Mouse (Mus musculus) inflammation-experienced regulatory T-cells, adult 6 months (primary cell): ENCODE data around the gene Emc6. TPM values are rescaled to one million over a fixed set of nuclear protein-coding genes. Genes with fewer than 3 reads are reported as not detected.

Experiments
- polyA plus RNA-seq, 3 experiments: library from polyadenylated mRNA; unstranded; fragments of 100-300 nt; shearing (Covaris generic); gene quantifications; one replicate each; pipeline ENCODE4 v1.2.1; 2017

Gene Emc6
- polyA plus RNA-seq, 3 experiments from 2014 or later: 43.7 to 57.0 (median 49.4) TPM

Other genes starting within 250 kb of the Emc6 start
- 100 to 1,000 TPM in 1 of 3 experiments, 10 to 100 TPM in 2; 61.5 to 121 (median 72.5) TPM for gene Atp2a3, start 215.9 kb downstream of the Emc6 start, polyA plus RNA-seq
- not detected for gene P2rx1, start 177.9 kb downstream of the Emc6 start, polyA plus RNA-seq
- 1 to 10 TPM in 2 of 3 experiments, under 1 TPM in 1; 0.92 to 3.2 (median 3.0) TPM for gene Camkk1, start 158.0 kb downstream of the Emc6 start, polyA plus RNA-seq
- 10 to 100 TPM; 12.6 to 21.1 (median 19.4) TPM for gene Ncbp3, start 129.3 kb downstream of the Emc6 start, polyA plus RNA-seq
- 100 to 1,000 TPM in 2 of 3 experiments, 10 to 100 TPM in 1; 30.7 to 110 (median 101) TPM for gene Itgae, start 86.5 kb downstream of the Emc6 start, polyA plus RNA-seq
- gene Haspin, start 38.7 kb downstream of the Emc6 start, polyA plus RNA-seq: 10 to 100 TPM in 1 of 3 experiments, 1 to 10 TPM in 2; 6.7 to 11.1 (median 8.1) TPM
- gene P2rx5, start 16.6 kb downstream of the Emc6 start, polyA plus RNA-seq: under 1 TPM in 2 of 3 experiments, not detected in 1; 0.23 to 0.24 TPM
- gene Tax1bp3, start within 50 bp of the Emc6 start, polyA plus RNA-seq: 10 to 100 TPM; 20.9 to 43.7 (median 25.2) TPM
- 10 to 100 TPM in 2 of 3 experiments, 1 to 10 TPM in 1; 7.4 to 11.4 (median 11.3) TPM for gene Ctns, start 22.0 kb upstream of the Emc6 start, polyA plus RNA-seq
- 1 to 10 TPM; 1.7 to 3.3 (median 2.7) TPM for gene Shpk, start 22.4 kb upstream of the Emc6 start, polyA plus RNA-seq
- not detected for gene Trpv1, start 57.3 kb upstream of the Emc6 start, polyA plus RNA-seq
- not detected for gene Trpv3, start 90.4 kb upstream of the Emc6 start, polyA plus RNA-seq
- gene Aspa, start 152.6 kb upstream of the Emc6 start, polyA plus RNA-seq: not detected
- gene Gm49340, start 152.7 kb upstream of the Emc6 start, polyA plus RNA-seq: not detected
- not detected for gene Spata22, start 152.7 kb upstream of the Emc6 start, polyA plus RNA-seq
- gene Olfr20, start 173.7 kb upstream of the Emc6 start, polyA plus RNA-seq: not detected
- gene Olfr376, start 194.2 kb upstream of the Emc6 start, polyA plus RNA-seq: not detected
- not detected for gene Olfr1, start 222.6 kb upstream of the Emc6 start, polyA plus RNA-seq